Mouse (Mus musculus): ENCODE measurements at regions not wholly inside any gene's neighbourhood (a gene's known extent, or its start where the extent isn't known, plus 50 kb on each side); places are given as distances from the start of the nearest gene placed in this dataset.

DNA sequence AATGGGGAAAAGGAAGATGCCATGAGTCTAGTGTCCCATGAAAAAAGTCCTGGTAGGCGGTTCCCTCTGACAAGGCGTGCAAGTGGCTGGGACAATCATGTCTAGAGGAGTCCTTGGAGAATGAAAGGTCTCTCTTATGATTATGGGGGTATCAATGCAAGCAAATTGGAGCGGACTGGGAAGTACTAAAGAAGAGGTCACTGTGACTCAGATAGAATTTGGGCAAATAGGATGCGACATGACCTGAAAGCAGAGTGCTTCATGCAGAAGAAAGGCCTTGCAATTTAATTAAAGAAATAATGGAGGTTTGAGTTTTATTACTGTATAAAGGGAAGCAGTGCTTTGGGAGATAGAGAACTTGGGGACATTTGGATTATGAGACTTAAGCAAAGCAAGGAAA lies 330.3 kb downstream of the Tmem38b start:
- TF ChIP-seq EP300 (IDR thresholded peaks at IDR 0.05) (no peak), CTCF (IDR thresholded peaks at IDR 0.05) (no peak)

Measured in lung, postnatal 0 days (tissue).